Mouse (Mus musculus) MEL (cell line): Measurements from ENCODE around the gene Sbno2. TPM values are rescaled to one million over a fixed set of nuclear protein-coding genes. Genes with fewer than 3 reads are reported as not detected.

Source experiments
- DNase-seq: peaks from one replicate; pipeline ENCODE4 v3.0.0; 2011; ENCODE audit warnings: low read depth, low spot score
- H3K27ac ChIP-seq: 2 replicates; pipeline ENCODE4 v1.5.1; 2012; ENCODE audit warnings: low read depth, mild to moderate bottlenecking, control low read depth, low read length, moderate library complexity; ENCODE audit not compliant: control insufficient read depth
- H3K27me3 ChIP-seq, 2 experiments: fragments of 150-350 bp in 1 of 2; sonication (generic) in 1 of 2; 2 replicates each; pipeline ENCODE4 v1.6.1; 2012; ENCODE audit warnings: low read length in 2 of 2, mild to moderate bottlenecking in 2 of 2, improper control_type of control experiment in 1 of 2, moderate library complexity in 1 of 2; ENCODE audit not compliant: insufficient read depth in 2 of 2, control insufficient read depth in 1 of 2
- H3K36me3 ChIP-seq, 2 experiments: 2 replicates each; pipeline ENCODE4 v1.6.1; 2012 to 2014; ENCODE audit warnings: low read length in 2 of 2, improper control_type of control experiment in 1 of 2, inconsistent platforms in 1 of 2, mild to moderate bottlenecking in 1 of 2; ENCODE audit not compliant: insufficient read depth in 2 of 2, control insufficient read depth in 1 of 2
- H3K4me1 ChIP-seq, 2 experiments: fragments of 150-350 bp in 1 of 2; sonication (generic) in 1 of 2; 2 replicates each; pipeline ENCODE4 v1.6.1; 2012; ENCODE audit warnings: low read length in 2 of 2, improper control_type of control experiment in 1 of 2, mild to moderate bottlenecking in 1 of 2; ENCODE audit not compliant: insufficient read depth in 2 of 2, control insufficient read depth in 1 of 2
- H3K4me3 ChIP-seq, 2 experiments: fragments of 150-350 bp in 1 of 2; sonication (generic) in 1 of 2; 2 replicates each; pipeline ENCODE4 v1.5.1; 2012; ENCODE audit warnings: low read depth in 2 of 2, low read length in 2 of 2, mild to moderate bottlenecking in 2 of 2, moderate library complexity in 2 of 2, control low read depth in 1 of 2, improper control_type of control experiment in 1 of 2; ENCODE audit not compliant: control insufficient read depth in 1 of 2, insufficient read depth in 1 of 2
- H3K79me2 ChIP-seq: 2 replicates; pipeline ENCODE4 v1.6.1; 2012; ENCODE audit warnings: mild to moderate bottlenecking, low read length, moderate library complexity; ENCODE audit not compliant: control insufficient read depth, poor library complexity, insufficient read depth
- H3K9ac ChIP-seq: 2 replicates; pipeline ENCODE4 v1.6.1; 2012; ENCODE audit warnings: low read depth, mild to moderate bottlenecking, control low read depth, low read length, moderate library complexity; ENCODE audit not compliant: control insufficient read depth, poor library complexity, severe bottlenecking
- H3K9me3 ChIP-seq: fragments of 150-350 bp; sonication (generic); replicated peaks from 2 replicates; pipeline ENCODE4 v1.6.1; 2012; ENCODE audit warnings: mild to moderate bottlenecking, low read length, improper control_type of control experiment, moderate library complexity; ENCODE audit not compliant: insufficient read depth
- CHD1 ChIP-seq: IDR thresholded peaks from 2 replicates; pipeline ENCODE4 v1.6.1; 2012; ENCODE audit warnings: low read depth, mild to moderate bottlenecking, inconsistent platforms, low read length, improper control_type of control experiment
- ELF1 ChIP-seq: IDR thresholded peaks from 2 replicates; pipeline ENCODE4 v1.6.1; 2014; ENCODE audit warnings: low read depth, mild to moderate bottlenecking, inconsistent platforms, low read length, improper control_type of control experiment, moderate library complexity
- HCFC1 ChIP-seq: IDR thresholded peaks from 2 replicates; pipeline ENCODE4 v1.6.1; 2012; ENCODE audit warnings: low read depth, mild to moderate bottlenecking, inconsistent platforms, low read length, improper control_type of control experiment, moderate library complexity
- JUND ChIP-seq: IDR thresholded peaks from 2 replicates; pipeline ENCODE4 v1.6.1; 2011; ENCODE audit warnings: low read depth, mild to moderate bottlenecking, improper control_type of control experiment, low read length
- MEF2A ChIP-seq: IDR thresholded peaks from 2 replicates; pipeline ENCODE4 v1.6.1; 2014; ENCODE audit warnings: low read depth, mild to moderate bottlenecking, inconsistent platforms, low read length, improper control_type of control experiment; ENCODE audit not compliant: poor library complexity, insufficient replicate concordance, severe bottlenecking; ENCODE audit errors: extremely low read depth
- MXI1 ChIP-seq: IDR thresholded peaks from 2 replicates; pipeline ENCODE4 v1.6.1; 2011; ENCODE audit warnings: mild to moderate bottlenecking, low read depth, low read length, improper control_type of control experiment
- MYB ChIP-seq: IDR thresholded peaks from 2 replicates; pipeline ENCODE4 v1.6.1; 2011; ENCODE audit warnings: mild to moderate bottlenecking, low read depth, low read length, improper control_type of control experiment
- NELFE ChIP-seq: IDR thresholded peaks from 2 replicates; pipeline ENCODE4 v1.6.1; 2011; ENCODE audit warnings: low read depth, low read length, improper control_type of control experiment
- NRF1 ChIP-seq: IDR thresholded peaks from 2 replicates; pipeline ENCODE4 v1.6.1; 2014; ENCODE audit warnings: low read depth, mild to moderate bottlenecking, inconsistent platforms, low read length, improper control_type of control experiment, moderate library complexity; ENCODE audit not compliant: poor library complexity, insufficient read depth, severe bottlenecking
- RAD21 ChIP-seq: IDR thresholded peaks from 2 replicates; pipeline ENCODE4 v1.6.1; 2011; ENCODE audit warnings: mild to moderate bottlenecking, low read depth, low read length, improper control_type of control experiment
- RCOR1 ChIP-seq: IDR thresholded peaks from 2 replicates; pipeline ENCODE4 v1.6.1; 2012; ENCODE audit warnings: low read depth, mild to moderate bottlenecking, inconsistent platforms, low read length, improper control_type of control experiment
- SIN3A ChIP-seq: IDR thresholded peaks from 2 replicates; pipeline ENCODE4 v1.6.1; 2012; ENCODE audit warnings: low read length, improper control_type of control experiment, inconsistent platforms
- TAL1 ChIP-seq: IDR thresholded peaks from 2 replicates; pipeline ENCODE4 v1.6.1; 2012; ENCODE audit warnings: mild to moderate bottlenecking, inconsistent platforms, low read length, moderate library complexity, mixed read lengths
- TBP ChIP-seq: IDR thresholded peaks from 2 replicates; pipeline ENCODE4 v1.8.0; 2011; ENCODE audit warnings: low read depth, low read length, improper control_type of control experiment
- TCF12 ChIP-seq: IDR thresholded peaks from 2 replicates; pipeline ENCODE4 v1.6.1; 2014; ENCODE audit warnings: low read depth, mild to moderate bottlenecking, inconsistent platforms, low read length, improper control_type of control experiment, moderate library complexity
- USF1 ChIP-seq: IDR thresholded peaks from 2 replicates; pipeline ENCODE4 v1.6.1; 2014; ENCODE audit warnings: low read depth, mild to moderate bottlenecking, inconsistent platforms, low read length, improper control_type of control experiment, moderate library complexity
- USF2 ChIP-seq, 2 experiments: IDR thresholded peaks; 2 replicates each; pipeline ENCODE4 v1.6.1; 2011 to 2012; ENCODE audit warnings: improper control_type of control experiment in 2 of 2, low read length in 2 of 2, borderline replicate concordance in 1 of 2, inconsistent platforms in 1 of 2, low read depth in 1 of 2, mild to moderate bottlenecking in 1 of 2; ENCODE audit not compliant: insufficient read depth in 1 of 2
- polyA plus RNA-seq, 2 experiments: library from polyadenylated mRNA; stranded (reverse) in 1 of 2; unstranded in 1 of 2; fragments of >175 nt in 1 of 2; fragments of >200 nt in 1 of 2; gene quantifications; 2 replicates each; pipeline versions ENCODE4 v1.2.1 to v1.2.4; 2012; ENCODE audit warnings: low replicate concordance in 2 of 2, low read depth in 1 of 2; ENCODE audit not compliant: insufficient read length in 2 of 2, insufficient read depth in 1 of 2, missing spikeins in 1 of 2
- total RNA-seq: library from RNA; depleted of rRNA; stranded (reverse); fragments of 300-350 nt; gene quantifications from 2 replicates; pipeline ENCODE4 v1.2.3, GENCODE M21; 2012

Sbno2 gene
- total and polyA plus RNA-seq, 3 experiments, result 15.8 to 29.0 TPM; not detected in 1

DNA sequence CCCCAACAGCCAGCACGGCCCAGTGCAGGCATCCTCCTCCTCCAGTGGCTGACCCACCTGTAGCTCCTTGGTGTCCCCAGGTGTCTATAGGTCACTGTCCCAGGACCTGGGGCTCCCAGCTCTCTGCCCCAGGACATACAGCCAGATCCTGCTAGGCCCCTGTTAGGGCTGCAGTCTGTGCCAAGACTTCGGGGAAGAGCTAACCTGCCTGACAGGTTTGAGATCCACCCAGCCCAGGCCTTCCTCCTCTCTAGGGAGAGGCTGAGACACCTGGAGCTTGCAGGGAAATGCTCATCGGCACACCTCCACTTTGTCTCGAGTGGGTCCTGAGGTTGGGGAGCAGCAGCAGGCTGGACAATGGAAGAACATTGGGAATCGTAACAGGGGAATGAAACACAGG lies 555 bp upstream of the Sbno2 start:
- no peak overlapping the region for H3K9ac ChIP-seq
- H3K4me1 ChIP-seq, result peaks cover 12 to 26% of the 10 kb centered on the region in 2 experiments
- DNase-seq, result no peak
- peaks cover 14% of the 10 kb centered on the region for H3K79me2 ChIP-seq
- no peaks in the 10 kb centered on the region for H3K27me3 ChIP-seq
- no peak overlapping the region for H3K27ac ChIP-seq
- H3K9me3 ChIP-seq, result no peaks in the 10 kb centered on the region
- TF ChIP-seq MYB, result no peak
- peaks cover 0 to 18% of the 10 kb centered on the region in 2 experiments; a peak in 2 of 4 replicates for H3K36me3 ChIP-seq
- no peak overlapping the region for H3K4me3 ChIP-seq

DNA sequence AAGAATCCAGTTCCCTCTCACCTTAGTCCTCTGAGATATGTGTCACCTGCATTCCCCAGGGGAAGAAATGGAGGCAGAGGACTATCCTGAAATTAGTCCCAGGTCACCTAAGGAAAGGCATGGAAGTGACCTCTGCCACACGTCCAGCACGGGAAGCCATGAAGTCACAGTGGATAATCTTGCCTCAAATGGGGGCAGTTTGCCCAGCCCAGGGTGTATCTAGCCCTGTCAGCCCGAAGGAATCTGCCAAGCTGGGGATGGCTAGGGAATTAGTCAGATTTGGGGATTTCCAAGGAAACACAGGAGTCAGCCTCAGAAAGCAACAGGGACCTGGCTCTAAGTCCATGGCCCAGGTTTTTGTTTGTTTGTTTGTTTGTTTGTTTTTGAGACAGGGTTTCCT lies 1.2 kb downstream of the Sbno2 start:
- H3K9me3 ChIP-seq, result no peaks in the 10 kb centered on the region
- TF ChIP-seq NRF1, result no peak
- no peak for TF ChIP-seq NELFE
- TF ChIP-seq HCFC1, result no peak
- no peak for TF ChIP-seq MEF2A
- no peak for TF ChIP-seq ELF1
- no peak for TF ChIP-seq SIN3A
- TF ChIP-seq USF1, result no peak
- no peak for TF ChIP-seq TBP
- no peak for TF ChIP-seq RCOR1
- no peak for TF ChIP-seq CHD1
- TF ChIP-seq USF2 (IDR thresholded peaks at IDR 0.05; ENCODE audit: borderline replicate concordance in 1 of 2, insufficient read depth in 1 of 2, low read depth in 1 of 2, low read length in 2 of 2), result no peak
- no peak for TF ChIP-seq MXI1
- TF ChIP-seq TCF12, result no peak
- TF ChIP-seq RAD21, result no peak
- peaks cover 12 to 23% of the 10 kb centered on the region in 2 experiments for H3K4me1 ChIP-seq
- DNase-seq, result no peak
- no peaks in the 10 kb centered on the region for H3K27me3 ChIP-seq
- H3K4me3 ChIP-seq, result no peak overlapping the region
- no peak overlapping the region for H3K9ac ChIP-seq
- H3K79me2 ChIP-seq, result peaks cover 29% of the 10 kb centered on the region
- H3K36me3 ChIP-seq, result peaks cover 0 to 14% of the 10 kb centered on the region in 2 experiments; a peak in 2 of 4 replicates
- no peak overlapping the region for H3K27ac ChIP-seq

DNA sequence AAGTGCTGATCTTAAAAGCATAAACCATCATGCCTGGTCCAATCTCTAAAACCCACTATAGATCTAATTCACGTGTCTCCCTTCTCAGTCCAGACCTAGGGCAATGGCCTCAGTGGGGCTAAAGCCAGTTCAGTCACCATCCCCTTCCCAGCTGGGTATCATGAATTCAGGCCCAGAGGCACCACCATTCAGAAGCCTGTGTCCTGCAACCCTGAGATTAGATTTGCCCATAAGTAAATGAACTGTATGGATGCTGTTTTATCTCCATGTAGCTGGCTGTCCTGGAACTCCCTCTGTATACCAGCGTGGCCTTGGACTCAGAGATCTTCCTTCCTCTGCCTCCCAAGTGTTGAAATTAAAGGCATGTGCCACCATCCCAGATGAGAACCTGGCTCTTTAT lies 2.3 kb downstream of the Sbno2 start:
- TF ChIP-seq TAL1, result peak; percentile 54
- TF ChIP-seq JUND, result no peak
- Histone ChIP-seq H3K9ac (peak overlapping the region; percentile 99), H3K36me3 (peaks cover 0 to 16% of the 10 kb centered on the region in 2 experiments; a peak in 2 of 4 replicates), H3K4me3 (peak overlapping the region in 1 of 2 experiments; percentile 99; a peak in 3 of 4 replicates), H3K27ac (0 out of 2 replicates have a peak overlapping the region, but pooled peaks have one; percentile 20), H3K27me3 (no peaks in the 10 kb centered on the region), H3K4me1 (peaks cover 12 to 34% of the 10 kb centered on the region in 2 experiments), H3K9me3 (no peaks in the 10 kb centered on the region), H3K79me2 (peaks cover 39% of the 10 kb centered on the region)
- peak; percentile 33 for DNase-seq
